Mouse (Mus musculus): ENCODE measurements at regions not wholly inside any gene's neighbourhood (a gene's known extent, or its start where the extent isn't known, plus 50 kb on each side); places are given as distances from the start of the nearest gene placed in this dataset.

GRCm38 (mm10) chr9:67121691-67122090, 72.5 kb upstream of the Tpm1 start:
- no peak for DNase-seq (ENCODE audit: low read depth, low spot score)
- TF ChIP-seq ZC3H11A (IDR thresholded peaks at IDR 0.05; ENCODE audit: borderline replicate concordance, low read depth, low read length) (no peak), HCFC1 (IDR thresholded peaks at IDR 0.05; ENCODE audit: borderline replicate concordance, insufficient read depth, low read length) (no peak), MAFK (IDR thresholded peaks at IDR 0.05; ENCODE audit: insufficient read depth, low read depth, low read length) (no peak), ZNF384 (IDR thresholded peaks at IDR 0.05; ENCODE audit: low read depth, low read length) (no peak), CHD2 (IDR thresholded peaks at IDR 0.05; ENCODE audit: low read depth, low read length) (no peak)
- in situ Hi-C loops (cut with MboI; ENCODE audit: low sequenced_read_pairs in 2 of 2, unreplicated experiment in 2 of 2): no loop called here
- H3K9ac ChIP-seq (ENCODE audit: insufficient read depth, low read depth, low read length, poor library complexity, severe bottlenecking): no peak overlapping the region
- H3K36me3 ChIP-seq (ENCODE audit: control insufficient read depth, insufficient read depth, low read length, poor library complexity, severe bottlenecking): no peaks in the 10 kb centered on the region
- no peak overlapping the region for H3K4me3 ChIP-seq (ENCODE audit: insufficient read depth in 1 of 2, low read depth in 1 of 2, low read length in 2 of 2, poor library complexity in 1 of 2, severe bottlenecking in 1 of 2)
- H3K4me1 ChIP-seq (ENCODE audit: control insufficient read depth in 2 of 2, insufficient read depth in 2 of 2, low read length in 2 of 2, poor library complexity in 1 of 2): no peaks in the 10 kb centered on the region
- no peaks in the 10 kb centered on the region for H3K9me3 ChIP-seq (ENCODE audit: control insufficient read depth, insufficient read depth, low read depth, low read length)
- H3K27ac ChIP-seq (ENCODE audit: insufficient read depth, low read depth, low read length, poor library complexity, severe bottlenecking): no peak overlapping the region

GRCm38 (mm10) chr9:67118880-67119644, 69.9 kb upstream of the Tpm1 start:
- no peaks in the 10 kb centered on the region for H3K4me1 ChIP-seq (ENCODE audit: control insufficient read depth in 2 of 2, insufficient read depth in 2 of 2, low read length in 2 of 2, poor library complexity in 1 of 2)
- TF ChIP-seq ZNF384 (IDR thresholded peaks at IDR 0.05; ENCODE audit: low read depth, low read length) (no peak), MAFK (IDR thresholded peaks at IDR 0.05; ENCODE audit: insufficient read depth, low read depth, low read length) (no peak), HCFC1 (IDR thresholded peaks at IDR 0.05; ENCODE audit: borderline replicate concordance, insufficient read depth, low read length) (no peak), CHD2 (IDR thresholded peaks at IDR 0.05; ENCODE audit: low read depth, low read length) (no peak), ZC3H11A (IDR thresholded peaks at IDR 0.05; ENCODE audit: borderline replicate concordance, low read depth, low read length) (no peak)
- in situ Hi-C loops (cut with MboI; ENCODE audit: low sequenced_read_pairs in 2 of 2, unreplicated experiment in 2 of 2): no loop called here

GRCm38 (mm10) chr9:67118429-67118828, 69.2 kb upstream of the Tpm1 start:
- in situ Hi-C loops (cut with MboI; ENCODE audit: low sequenced_read_pairs in 2 of 2, unreplicated experiment in 2 of 2): no loop called here
- TF ChIP-seq ZNF384 (IDR thresholded peaks at IDR 0.05; ENCODE audit: low read depth, low read length): no peak
- no peak for TF ChIP-seq MAFK (IDR thresholded peaks at IDR 0.05; ENCODE audit: insufficient read depth, low read depth, low read length)
- TF ChIP-seq ZC3H11A (IDR thresholded peaks at IDR 0.05; ENCODE audit: borderline replicate concordance, low read depth, low read length): no peak
- no peak for TF ChIP-seq HCFC1 (IDR thresholded peaks at IDR 0.05; ENCODE audit: borderline replicate concordance, insufficient read depth, low read length)
- TF ChIP-seq CHD2 (IDR thresholded peaks at IDR 0.05; ENCODE audit: low read depth, low read length): no peak

More at GRCm38 (mm10) chr9:67118880-67119644, 69.9 kb upstream of the Tpm1 start:
- no peaks in the 10 kb centered on the region for H3K36me3 ChIP-seq (ENCODE audit: control insufficient read depth, insufficient read depth, low read length, poor library complexity, severe bottlenecking)
- no peak for DNase-seq (ENCODE audit: low read depth, low spot score)
- H3K9me3 ChIP-seq (ENCODE audit: control insufficient read depth, insufficient read depth, low read depth, low read length): no peaks in the 10 kb centered on the region
- H3K4me3 ChIP-seq (ENCODE audit: insufficient read depth in 1 of 2, low read depth in 1 of 2, low read length in 2 of 2, poor library complexity in 1 of 2, severe bottlenecking in 1 of 2): no peak overlapping the region
- H3K9ac ChIP-seq (ENCODE audit: insufficient read depth, low read depth, low read length, poor library complexity, severe bottlenecking): no peak overlapping the region
- H3K27ac ChIP-seq (ENCODE audit: insufficient read depth, low read depth, low read length, poor library complexity, severe bottlenecking): no peak overlapping the region

GRCm38 (mm10) chr9:67117639-67118038, 68.4 kb upstream of the Tpm1 start:
- no peaks in the 10 kb centered on the region for H3K36me3 ChIP-seq (ENCODE audit: control insufficient read depth, insufficient read depth, low read length, poor library complexity, severe bottlenecking)
- TF ChIP-seq ZNF384 (IDR thresholded peaks at IDR 0.05; ENCODE audit: low read depth, low read length) (no peak), ZC3H11A (IDR thresholded peaks at IDR 0.05; ENCODE audit: borderline replicate concordance, low read depth, low read length) (no peak), CHD2 (IDR thresholded peaks at IDR 0.05; ENCODE audit: low read depth, low read length) (no peak), HCFC1 (IDR thresholded peaks at IDR 0.05; ENCODE audit: borderline replicate concordance, insufficient read depth, low read length) (no peak), MAFK (IDR thresholded peaks at IDR 0.05; ENCODE audit: insufficient read depth, low read depth, low read length) (no peak)
- H3K4me1 ChIP-seq (ENCODE audit: control insufficient read depth in 2 of 2, insufficient read depth in 2 of 2, low read length in 2 of 2, poor library complexity in 1 of 2): no peaks in the 10 kb centered on the region
- DNase-seq (ENCODE audit: low read depth, low spot score): no peak
- no peaks in the 10 kb centered on the region for H3K9me3 ChIP-seq (ENCODE audit: control insufficient read depth, insufficient read depth, low read depth, low read length)
- no peak overlapping the region for H3K9ac ChIP-seq (ENCODE audit: insufficient read depth, low read depth, low read length, poor library complexity, severe bottlenecking)
- no peak overlapping the region for H3K4me3 ChIP-seq (ENCODE audit: insufficient read depth in 1 of 2, low read depth in 1 of 2, low read length in 2 of 2, poor library complexity in 1 of 2, severe bottlenecking in 1 of 2)
- H3K27ac ChIP-seq (ENCODE audit: insufficient read depth, low read depth, low read length, poor library complexity, severe bottlenecking): no peak overlapping the region
- in situ Hi-C loops (cut with MboI; ENCODE audit: low sequenced_read_pairs in 2 of 2, unreplicated experiment in 2 of 2): no loop called here

More at GRCm38 (mm10) chr9:67118429-67118828, 69.2 kb upstream of the Tpm1 start:
- no peak overlapping the region for H3K27ac ChIP-seq (ENCODE audit: insufficient read depth, low read depth, low read length, poor library complexity, severe bottlenecking)
- no peak overlapping the region for H3K4me3 ChIP-seq (ENCODE audit: insufficient read depth in 1 of 2, low read depth in 1 of 2, low read length in 2 of 2, poor library complexity in 1 of 2, severe bottlenecking in 1 of 2)
- H3K9ac ChIP-seq (ENCODE audit: insufficient read depth, low read depth, low read length, poor library complexity, severe bottlenecking): no peak overlapping the region
- no peak for DNase-seq (ENCODE audit: low read depth, low spot score)
- H3K36me3 ChIP-seq (ENCODE audit: control insufficient read depth, insufficient read depth, low read length, poor library complexity, severe bottlenecking): no peaks in the 10 kb centered on the region
- no peaks in the 10 kb centered on the region for H3K9me3 ChIP-seq (ENCODE audit: control insufficient read depth, insufficient read depth, low read depth, low read length)
- H3K4me1 ChIP-seq (ENCODE audit: control insufficient read depth in 2 of 2, insufficient read depth in 2 of 2, low read length in 2 of 2, poor library complexity in 1 of 2): no peaks in the 10 kb centered on the region

Measured in ES-E14 (cell line).